Mouse (Mus musculus) cerebellum, adult 9-11 months (tissue): ENCODE measurements around the gene Ccdc170.

Source experiments
- DNase-seq: peaks from one replicate; pipeline ENCODE4 v3.0.0; 2022

The Ccdc170 gene

GRCm38 (mm10) chr10:4602466-4602865, 120.2 kb downstream of the Ccdc170 start:
- DNase-seq, result no peak

GRCm38 (mm10) chr10:4604527-4605209, 122.4 kb downstream of the Ccdc170 start:
- no peak for DNase-seq

GRCm38 (mm10) chr10:4610234-4610633, 127.9 kb downstream of the Ccdc170 start:
- DNase-seq, result no peak

DNA sequence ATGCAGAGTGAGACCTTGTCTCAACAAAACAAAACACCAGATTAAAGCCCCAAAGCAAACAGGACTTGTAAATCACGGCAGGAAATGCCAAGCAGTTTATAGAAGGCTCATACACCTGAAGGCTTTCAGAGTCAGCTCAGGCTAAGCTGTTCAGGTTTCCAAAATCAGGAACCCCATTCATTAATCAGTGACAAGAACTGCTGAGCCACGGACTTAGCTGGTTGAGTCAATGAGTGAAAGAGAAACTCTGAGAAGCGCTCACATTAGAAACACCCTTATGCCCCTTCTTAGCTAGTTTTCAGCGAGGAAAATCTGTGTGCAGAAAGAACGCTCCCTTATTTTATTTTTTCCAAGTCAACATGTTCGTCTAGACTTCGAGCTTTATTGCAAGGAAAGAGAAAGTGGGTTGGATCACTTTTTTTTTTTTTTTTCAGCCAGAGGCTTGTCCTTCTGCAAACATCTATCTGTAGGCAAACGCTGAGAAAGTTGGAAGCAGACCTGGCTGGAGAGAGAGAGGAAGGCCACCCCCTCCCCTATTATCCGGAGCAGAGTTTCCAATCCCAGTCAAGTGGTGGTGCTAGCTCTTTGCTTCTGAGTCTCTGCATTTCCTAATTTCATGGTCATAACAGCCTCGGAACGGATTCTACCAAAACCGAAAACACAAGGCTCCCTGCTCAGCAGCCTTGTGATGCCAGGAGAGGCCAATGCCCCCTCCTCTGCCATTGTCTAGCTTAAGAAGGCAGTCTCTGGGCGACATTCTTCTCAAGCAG, 129.3 kb downstream of the Ccdc170 start, which contains the start of gene Esr1:
TSS of gene Esr1 (plus strand) at position 208 of the 770 bp plus-strand sequence.
- no peak for DNase-seq
